Comparison of ENCODE assay signal across 10 mouse cellular contexts in the genomic region with DNA sequence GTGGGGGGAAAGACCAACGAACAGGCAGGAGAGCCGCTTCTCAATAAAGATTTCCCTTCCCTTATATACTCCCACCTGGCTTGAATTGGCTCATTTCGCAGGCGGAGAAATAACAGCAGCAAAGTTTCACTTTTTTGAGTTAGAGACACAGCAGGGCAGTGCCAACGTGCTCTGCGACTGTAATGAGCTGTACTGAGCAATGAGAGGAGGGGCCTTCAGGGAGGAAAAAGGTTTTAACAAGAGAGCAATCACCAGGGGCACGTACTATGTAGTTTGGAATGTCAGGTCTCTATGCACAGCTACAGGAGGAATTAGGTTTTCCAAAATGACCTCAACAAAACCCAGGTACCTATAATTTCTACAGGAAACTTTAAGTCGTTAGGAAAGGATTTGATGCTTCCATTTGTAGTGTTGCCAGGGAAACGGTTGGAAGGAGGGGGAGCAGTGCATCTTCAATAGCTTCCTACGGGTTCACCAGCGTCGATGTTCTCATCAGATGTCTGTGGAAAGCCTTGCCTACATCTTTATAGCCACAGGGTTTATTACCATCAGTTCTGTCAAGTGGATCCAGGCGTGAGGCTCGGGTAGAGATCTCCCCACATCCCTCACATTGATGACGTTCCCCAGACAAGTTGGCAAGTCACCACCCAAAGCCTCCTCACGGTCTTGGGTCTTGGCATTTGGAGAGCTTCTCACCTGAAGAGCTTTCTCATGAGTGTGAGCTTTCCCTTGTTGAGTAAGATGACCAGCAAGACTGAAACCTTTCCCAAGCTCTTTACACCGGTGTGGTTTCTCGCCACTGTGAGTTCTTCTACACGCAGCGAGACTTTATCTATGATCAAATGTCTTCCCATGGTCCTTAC. TPM values are rescaled to one million over a fixed set of nuclear protein-coding genes. Genes with fewer than 3 reads are reported as not detected.
DNase-seq lines count a peak whose midpoint lies in the region; ATAC-seq and TF ChIP-seq lines count a peak whose summit lies in the region.
"Had no signal": no experiment of that assay in that cellular context is flagged by ENCODE, and none has a peak within 500 bp of the region (broad histone marks: within the 10 kb centered on the region; RNA-seq: fewer than 3 reads in every experiment).

No protein-coding gene starts in this region.

- H3K9ac ChIP-seq in kidney, embryonic 15.5 days = 0 out of 2 replicates have a peak overlapping the region, but pooled peaks have one; percentile 27
- H3K9ac ChIP-seq in limb, embryonic 14.5 days (ENCODE audit: low read depth, low read length, severe bottlenecking) = peak overlapping the region; percentile 55
- no peak overlapping the region for H3K9ac ChIP-seq in midbrain, postnatal 0 days (replicated peaks; ENCODE audit: low read length, poor library complexity, severe bottlenecking)

- no peak for TF ChIP-seq CTCF in midbrain, postnatal 0 days (IDR thresholded peaks at IDR 0.05)
- TF ChIP-seq CTCF in kidney, adult 2 months (conservative IDR thresholded peaks at IDR 0.05; ENCODE audit: insufficient read depth, insufficient read length, low read depth, low read length) = no peak

- no peak for ATAC-seq in kidney, embryonic 15.5 days (replicated peaks; ENCODE audit: low FRiP score)
- no peak for ATAC-seq in limb, embryonic 14.5 days (ENCODE audit: low FRiP score, low read depth)
- ATAC-seq in midbrain, postnatal 0 days (ENCODE audit: low FRiP score) = peak; percentile 69

- H3K36me3 ChIP-seq in kidney, embryonic 15.5 days = no peaks in the 10 kb centered on the region
- no peaks in the 10 kb centered on the region for H3K36me3 ChIP-seq in forebrain, embryonic 10.5 days (replicated peaks)
- no peaks in the 10 kb centered on the region for H3K36me3 ChIP-seq in limb, embryonic 14.5 days (ENCODE audit: control insufficient read depth, insufficient read depth, low read length)
- H3K36me3 ChIP-seq in midbrain, postnatal 0 days (ENCODE audit: insufficient read depth, low read length) = no peaks in the 10 kb centered on the region
- H3K36me3 ChIP-seq in kidney, adult 2 months (ENCODE audit: control insufficient read depth, insufficient read depth, low read length) = no peaks in the 10 kb centered on the region
- H3K36me3 ChIP-seq: G1E had no signal

- no peak overlapping the region for H3K27ac ChIP-seq in kidney, embryonic 15.5 days
- peak overlapping the region; percentile 73 for H3K27ac ChIP-seq in forebrain, embryonic 10.5 days
- H3K27ac ChIP-seq in limb, embryonic 14.5 days (replicated peaks; ENCODE audit: low read depth, low read length) = peak overlapping the region; percentile 74
- no peak overlapping the region for H3K27ac ChIP-seq in midbrain, postnatal 0 days (ENCODE audit: low read depth, low read length)
- no peak overlapping the region for H3K27ac ChIP-seq in kidney, adult 2 months (ENCODE audit: insufficient read depth, low read depth, low read length)

- H3K4me1 ChIP-seq in kidney, embryonic 15.5 days = peaks cover 10% of the 10 kb centered on the region
- H3K4me1 ChIP-seq in forebrain, embryonic 10.5 days = peaks cover 12% of the 10 kb centered on the region
- 0 out of 2 replicates have a peak, but pooled peaks cover 6% of the 10 kb centered on the region for H3K4me1 ChIP-seq in limb, embryonic 14.5 days (ENCODE audit: control insufficient read depth, insufficient read depth, low read length)
- no peaks in the 10 kb centered on the region for H3K4me1 ChIP-seq in midbrain, postnatal 0 days (ENCODE audit: insufficient read depth, low read length)
- H3K4me1 ChIP-seq in kidney, adult 2 months (ENCODE audit: control insufficient read depth, insufficient read depth, low read length) = no peaks in the 10 kb centered on the region
- H3K4me1 ChIP-seq: megakaryocyte, embryonic 14.5 days had no signal

- WGBS in kidney, embryonic 15.5 days = 45% methylated on average over 20 of the region's 20 CpGs
- WGBS in forebrain, embryonic 10.5 days = 49% methylated on average over 20 of the region's 20 CpGs
- WGBS in limb, embryonic 14.5 days = 41% methylated on average over 20 of the region's 20 CpGs
- 31% methylated on average over 20 of the region's 20 CpGs for WGBS in midbrain, postnatal 0 days
- 40% methylated on average over 20 of the region's 20 CpGs for WGBS in kidney, adult 2 months

- H3K27me3 ChIP-seq in kidney, embryonic 15.5 days = no peaks in the 10 kb centered on the region; the same call in 1 of the 2 replicates
- H3K27me3 ChIP-seq in forebrain, embryonic 10.5 days (ENCODE audit: poor library complexity, severe bottlenecking) = no peaks in the 10 kb centered on the region
- no peaks in the 10 kb centered on the region for H3K27me3 ChIP-seq in limb, embryonic 14.5 days (ENCODE audit: control insufficient read depth, insufficient read depth, low read length)
- H3K27me3 ChIP-seq in midbrain, postnatal 0 days (ENCODE audit: insufficient read depth, low read length) = no peaks in the 10 kb centered on the region
- no peaks in the 10 kb centered on the region for H3K27me3 ChIP-seq in kidney, adult 2 months (replicated peaks; ENCODE audit: control insufficient read depth, insufficient read depth, low read length)

- H3K4me3 ChIP-seq in kidney, embryonic 15.5 days (replicated peaks) = peak overlapping the region; percentile 40
- peak overlapping the region; percentile 48 for H3K4me3 ChIP-seq in forebrain, embryonic 10.5 days
- peak overlapping the region; percentile 31 for H3K4me3 ChIP-seq in limb, embryonic 14.5 days (replicated peaks; ENCODE audit: low read length)
- H3K4me3 ChIP-seq in midbrain, postnatal 0 days (ENCODE audit: low read depth, low read length) = peak overlapping the region; percentile 26
- H3K4me3 ChIP-seq in kidney, adult 2 months (ENCODE audit: insufficient read depth, low read depth, low read length) = no peak overlapping the region

- H3K4me2 ChIP-seq in kidney, embryonic 15.5 days = peak overlapping the region; percentile 65
- H3K4me2 ChIP-seq in limb, embryonic 14.5 days (replicated peaks; ENCODE audit: low read depth, low read length, severe bottlenecking) = peak overlapping the region; percentile 59
- H3K4me2 ChIP-seq in midbrain, postnatal 0 days (ENCODE audit: low read depth, low read length, poor library complexity, severe bottlenecking) = peak overlapping the region; percentile 52

- H3K9me3 ChIP-seq in kidney, embryonic 15.5 days (replicated peaks) = peaks cover 7% of the 10 kb centered on the region
- H3K9me3 ChIP-seq in forebrain, embryonic 10.5 days = peaks cover 26% of the 10 kb centered on the region
- peaks cover 10% of the 10 kb centered on the region for H3K9me3 ChIP-seq in limb, embryonic 14.5 days (ENCODE audit: control insufficient read depth, low read length)
- no peaks in the 10 kb centered on the region for H3K9me3 ChIP-seq in midbrain, postnatal 0 days (ENCODE audit: low read length)

- TF ChIP-seq POLR2A in limb, embryonic 14.5 days (IDR thresholded peaks at IDR 0.05; ENCODE audit: borderline replicate concordance, extremely low read depth, insufficient read depth, insufficient read length) = no peak
- TF ChIP-seq POLR2A in kidney, adult 2 months (IDR thresholded peaks at IDR 0.05; ENCODE audit: low read depth, low read length) = no peak

- no peak for DNase-seq in kidney, adult 9 months
- no peak for DNase-seq in forebrain, embryonic 10.5 days (ENCODE audit: extremely low spot score, low spot score)
- no peak for DNase-seq in limb, embryonic 14.5 days (ENCODE audit: low spot score)
- DNase-seq in midbrain, postnatal 0 days (ENCODE audit: low spot score) = peak; percentile 36
- no peak for DNase-seq in natural killer cell, adult 2 months (ENCODE audit: low spot score in 2 of 2)
- no peak for DNase-seq in gastrocnemius, postnatal 10 days
- no peak for DNase-seq in kidney, adult 2 months

RNA-seq across cellular contexts. Expression of a gene that starts 7.2 kb away (rescaled TPM):
- 0.43 TPM in 1 of 2 replicates, not detected in the other for polyA plus RNA-seq in kidney, embryonic 15.5 days (2015; fragmentation: Nextera tagmentation; extraction: Ambion mirVana)
- polyA plus RNA-seq in forebrain, embryonic 10.5 days (2016; fragmentation: Nextera tagmentation; extraction: Ambion mirVana) = 0.17 TPM in 1 of 2 replicates, not detected in the other
- polyA plus RNA-seq in limb, embryonic 14.5 days (2012; rRNA removed) = 0.13 and 0.38 TPM in 2 replicates
- not detected in 2 replicates for polyA plus RNA-seq in limb, embryonic 14.5 days (2014; fragmentation: Nextera tagmentation; extraction: Ambion mirVana)
- total RNA-seq in midbrain, postnatal 0 days (2014; rRNA removed) = not detected in 2 replicates
- 0.19 TPM in 1 of 2 replicates, not detected in the other for polyA plus RNA-seq in midbrain, postnatal 0 days (2015; fragmentation: Nextera tagmentation; extraction: Ambion mirVana)
- not detected for total RNA-seq in gastrocnemius, postnatal 10 days (2021)
- polyA plus RNA-seq in kidney, adult 2 months (2012; rRNA removed) = 0.11 and 0.48 TPM in 2 replicates
- total RNA-seq: G1E had no signal
- polyA plus RNA-seq: G1E had no signal

RNA-seq across cellular contexts. Expression of a gene that starts 10.0 kb away (rescaled TPM):
- 11.3 and 12.1 TPM in 2 replicates for polyA plus RNA-seq in kidney, embryonic 15.5 days (2015; fragmentation: Nextera tagmentation; extraction: Ambion mirVana)
- 12.9 and 13.2 TPM in 2 replicates for polyA plus RNA-seq in forebrain, embryonic 10.5 days (2016; fragmentation: Nextera tagmentation; extraction: Ambion mirVana)
- polyA plus RNA-seq in limb, embryonic 14.5 days (2012; rRNA removed) = 13.8 and 14.4 TPM in 2 replicates
- 11.7 and 12.6 TPM in 2 replicates for polyA plus RNA-seq in limb, embryonic 14.5 days (2014; fragmentation: Nextera tagmentation; extraction: Ambion mirVana)
- total RNA-seq in midbrain, postnatal 0 days (2014; rRNA removed) = 13.3 and 25.0 TPM in 2 replicates
- polyA plus RNA-seq in midbrain, postnatal 0 days (2015; fragmentation: Nextera tagmentation; extraction: Ambion mirVana) = 17.4 and 22.9 TPM in 2 replicates
- 1 to 10 TPM; 2.1 to 4.0 TPM for total RNA-seq in gastrocnemius, postnatal 10 days (2021)
- polyA plus RNA-seq in kidney, adult 2 months (2012; rRNA removed) = 9.4 and 10.5 TPM in 2 replicates

RNA-seq across cellular contexts. Expression of a gene that starts 22.5 kb away (rescaled TPM):
- 0.28 TPM in 1 of 2 replicates, not detected in the other for polyA plus RNA-seq in kidney, embryonic 15.5 days (2015; fragmentation: Nextera tagmentation; extraction: Ambion mirVana)
- not detected in 2 replicates for polyA plus RNA-seq in forebrain, embryonic 10.5 days (2016; fragmentation: Nextera tagmentation; extraction: Ambion mirVana)
- polyA plus RNA-seq in limb, embryonic 14.5 days (2012; rRNA removed) = 0.09 and 0.50 TPM in 2 replicates
- 0.62 and 3.1 TPM in 2 replicates for polyA plus RNA-seq in limb, embryonic 14.5 days (2014; fragmentation: Nextera tagmentation; extraction: Ambion mirVana)
- 0.44 TPM in 1 of 2 replicates, not detected in the other for total RNA-seq in midbrain, postnatal 0 days (2014; rRNA removed)
- polyA plus RNA-seq in midbrain, postnatal 0 days (2015; fragmentation: Nextera tagmentation; extraction: Ambion mirVana) = not detected in 2 replicates
- total RNA-seq in gastrocnemius, postnatal 10 days (2021) = not detected
- polyA plus RNA-seq in kidney, adult 2 months (2012; rRNA removed) = not detected in 2 replicates
- total RNA-seq: G1E had no signal
- polyA plus RNA-seq: G1E had no signal

RNA-seq across cellular contexts. Expression of a gene that starts 25.5 kb away (rescaled TPM):
- polyA plus RNA-seq in kidney, embryonic 15.5 days (2015; fragmentation: Nextera tagmentation; extraction: Ambion mirVana) = 40.0 and 43.9 TPM in 2 replicates
- polyA plus RNA-seq in forebrain, embryonic 10.5 days (2016; fragmentation: Nextera tagmentation; extraction: Ambion mirVana) = 39.6 and 41.9 TPM in 2 replicates
- polyA plus RNA-seq in limb, embryonic 14.5 days (2012; rRNA removed) = 36.8 and 45.0 TPM in 2 replicates
- polyA plus RNA-seq in limb, embryonic 14.5 days (2014; fragmentation: Nextera tagmentation; extraction: Ambion mirVana) = 38.7 and 39.7 TPM in 2 replicates
- total RNA-seq in midbrain, postnatal 0 days (2014; rRNA removed) = 18.3 and 30.9 TPM in 2 replicates
- polyA plus RNA-seq in midbrain, postnatal 0 days (2015; fragmentation: Nextera tagmentation; extraction: Ambion mirVana) = 30.3 and 32.4 TPM in 2 replicates
- 1 to 10 TPM; 4.2 to 5.6 TPM for total RNA-seq in gastrocnemius, postnatal 10 days (2021)
- polyA plus RNA-seq in kidney, adult 2 months (2012; rRNA removed) = 3.8 and 4.3 TPM in 2 replicates

RNA-seq across cellular contexts. Expression of a gene that starts 43.6 kb away (rescaled TPM):
- 4.9 and 5.5 TPM in 2 replicates for polyA plus RNA-seq in kidney, embryonic 15.5 days (2015; fragmentation: Nextera tagmentation; extraction: Ambion mirVana)
- polyA plus RNA-seq in forebrain, embryonic 10.5 days (2016; fragmentation: Nextera tagmentation; extraction: Ambion mirVana) = 3.8 and 5.1 TPM in 2 replicates
- polyA plus RNA-seq in limb, embryonic 14.5 days (2012; rRNA removed) = 2.4 and 3.3 TPM in 2 replicates
- polyA plus RNA-seq in limb, embryonic 14.5 days (2014; fragmentation: Nextera tagmentation; extraction: Ambion mirVana) = 1.8 and 2.4 TPM in 2 replicates
- total RNA-seq in midbrain, postnatal 0 days (2014; rRNA removed) = 0.27 and 2.5 TPM in 2 replicates
- 0.81 and 1.1 TPM in 2 replicates for polyA plus RNA-seq in midbrain, postnatal 0 days (2015; fragmentation: Nextera tagmentation; extraction: Ambion mirVana)
- 1 to 10 TPM in 1 of 2 experiments, under 1 TPM in 1; 0.14 to 1.8 TPM for total RNA-seq in gastrocnemius, postnatal 10 days (2021)
- 2.3 and 4.1 TPM in 2 replicates for polyA plus RNA-seq in kidney, adult 2 months (2012; rRNA removed)

Comparison
In these comparisons a context has a peak if more than half of its experiments do, and no peak if none do; other contexts are left out.
1. H3K27ac ChIP-seq: peak in forebrain, embryonic 10.5 days (single experiment) and limb, embryonic 14.5 days (single experiment); none in kidney, embryonic 15.5 days (single experiment), midbrain, postnatal 0 days (single experiment) and kidney, adult 2 months (single experiment).
2. Peak in every context shown above with its lines, with median percentiles within 50 percentile points of each other: H3K4me2 ChIP-seq.